Mouse (Mus musculus): ENCODE measurements around the gene Arhgap21.

GRCm38 (mm10) chr2:20921558-20921957, 47.1 kb downstream of the Arhgap21 start:
- TF ChIP-seq POLR2A (IDR thresholded peaks at IDR 0.05; ENCODE audit: low read depth, low read length) (no peak), CTCF (IDR thresholded peaks at IDR 0.05; ENCODE audit: extremely low read depth, insufficient read length, insufficient replicate concordance, low read depth, low read length) (no peak)
